Mouse (Mus musculus): Measurements from ENCODE around the gene Nell1.
A peak's percentile ranks its signal among the peaks of the same experiment; 100 is the strongest.

Nell1 gene

DNA sequence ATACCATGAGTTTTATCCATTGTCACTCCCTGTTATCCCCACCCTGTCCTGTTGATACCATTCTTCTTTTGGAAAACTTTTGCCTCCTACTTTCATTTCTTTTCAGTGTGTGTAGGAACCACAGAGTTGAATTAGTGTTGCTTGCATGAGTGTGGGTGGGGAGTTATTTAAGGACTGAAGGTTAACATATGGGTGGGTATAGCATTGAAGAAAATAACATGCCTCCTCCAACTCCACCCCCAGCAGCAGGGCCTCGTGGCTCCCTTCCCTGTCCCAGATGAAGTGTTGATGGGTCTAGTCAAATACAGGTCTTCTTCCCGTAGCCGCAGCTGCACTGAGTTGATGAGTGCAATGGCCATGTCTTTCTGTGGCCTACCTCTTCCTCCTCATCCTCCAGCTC lies 278.5 kb downstream of the Nell1 start:
- no peak for DNase-seq (ENCODE audit: low read depth, low spot score)

DNA sequence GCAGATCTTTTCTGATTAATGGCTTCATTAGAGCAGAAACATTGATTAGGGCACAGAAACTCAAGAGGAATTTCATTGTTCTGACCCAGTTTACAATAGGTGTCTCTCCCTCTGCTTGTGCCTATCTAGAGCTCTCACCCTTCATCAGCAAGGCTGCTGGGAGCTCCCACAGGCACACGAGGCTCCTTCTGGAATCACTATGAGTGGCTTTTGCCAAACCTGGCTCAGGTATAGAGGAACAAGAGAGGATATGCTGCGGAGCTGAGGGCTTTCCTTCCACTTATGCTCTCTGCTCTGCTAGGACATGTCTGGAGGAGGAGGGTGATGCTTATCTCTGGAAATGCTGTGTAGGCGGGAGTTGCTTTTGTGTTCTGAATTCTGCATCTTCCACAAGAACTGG lies 285.4 kb downstream of the Nell1 start:
- no peak for DNase-seq (ENCODE audit: low read depth, low spot score)

DNA sequence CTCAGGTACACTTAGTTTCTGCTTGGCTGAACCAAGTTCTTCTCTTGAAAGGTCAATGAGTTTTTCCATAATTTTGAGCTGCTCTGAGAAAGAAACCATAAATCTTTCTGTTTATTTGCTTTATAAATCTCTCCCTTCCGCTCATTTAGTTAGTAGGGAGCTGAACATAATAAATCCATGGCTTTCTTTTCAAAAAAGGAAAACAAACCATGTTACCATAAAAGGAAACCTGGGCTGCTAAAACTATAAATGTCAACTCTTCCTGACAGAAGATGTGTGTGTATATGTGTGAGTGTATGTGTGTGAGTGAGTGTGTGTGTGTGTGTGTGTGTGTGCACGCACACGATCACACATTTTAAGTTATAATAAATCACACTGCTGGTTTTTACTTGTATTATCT lies 320.8 kb downstream of the Nell1 start:
- no peak for DNase-seq (ENCODE audit: low read depth, low spot score)

DNA sequence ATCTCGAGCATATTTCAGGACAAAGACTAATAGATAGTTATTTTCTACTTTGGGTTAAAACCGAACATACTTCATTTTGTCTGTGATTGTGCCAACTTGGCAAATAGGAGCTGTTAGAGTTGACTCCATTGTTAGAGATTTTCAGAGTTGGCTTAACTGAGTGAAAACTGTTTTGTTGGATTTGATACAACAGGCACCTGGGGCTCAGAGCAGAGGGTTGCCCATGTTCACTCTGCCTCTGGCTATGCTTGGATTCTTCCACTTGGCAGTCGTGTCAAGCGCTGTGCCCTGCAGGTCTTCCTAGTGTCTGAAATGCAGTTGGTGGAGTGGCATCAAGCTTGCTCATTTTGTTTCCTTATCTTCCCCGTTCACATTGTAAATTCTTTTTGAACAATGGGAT lies 363.6 kb downstream of the Nell1 start:
- DNase-seq (ENCODE audit: low read depth, low spot score), result no peak

DNA sequence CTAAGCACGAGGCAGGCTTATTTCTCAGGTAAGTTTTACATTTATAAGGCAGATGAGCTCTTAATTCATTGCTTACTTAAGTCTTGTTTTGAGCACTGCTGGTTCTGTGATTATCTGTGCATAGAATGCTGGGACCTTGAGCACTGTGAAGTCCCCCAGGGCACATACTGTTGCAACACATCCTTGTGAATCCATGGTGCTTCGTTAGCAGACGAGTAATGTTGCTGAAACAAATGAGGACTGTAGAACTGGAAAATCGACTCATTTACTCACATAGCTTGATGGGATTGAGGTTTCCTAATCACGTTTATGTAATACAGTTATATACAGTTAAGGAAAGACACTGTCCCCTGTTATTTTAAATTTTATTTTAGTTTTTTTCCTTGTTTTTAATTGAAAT lies 364.1 kb downstream of the Nell1 start:
- no peak for DNase-seq (ENCODE audit: low read depth, low spot score)

DNA sequence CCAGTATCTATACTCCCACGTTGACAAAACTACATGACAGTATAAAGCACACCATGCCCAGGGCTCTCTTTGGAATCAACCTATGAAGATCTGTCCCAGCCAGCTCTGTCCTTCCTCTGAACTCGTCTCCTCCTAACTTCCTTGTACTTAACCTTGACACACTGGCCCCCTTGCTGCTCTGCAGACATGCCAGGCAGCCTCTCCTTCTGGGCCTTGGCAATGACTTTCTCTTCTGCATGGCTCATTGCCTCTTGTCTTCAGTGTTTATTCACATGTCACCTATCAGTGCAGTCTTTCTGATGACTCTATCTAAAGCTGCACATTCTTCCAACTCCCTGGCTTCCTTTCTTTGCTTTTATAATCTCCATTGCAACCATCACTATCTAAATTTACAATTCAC lies 376.9 kb downstream of the Nell1 start:
- DNase-seq (ENCODE audit: low read depth, low spot score), result no peak

DNA sequence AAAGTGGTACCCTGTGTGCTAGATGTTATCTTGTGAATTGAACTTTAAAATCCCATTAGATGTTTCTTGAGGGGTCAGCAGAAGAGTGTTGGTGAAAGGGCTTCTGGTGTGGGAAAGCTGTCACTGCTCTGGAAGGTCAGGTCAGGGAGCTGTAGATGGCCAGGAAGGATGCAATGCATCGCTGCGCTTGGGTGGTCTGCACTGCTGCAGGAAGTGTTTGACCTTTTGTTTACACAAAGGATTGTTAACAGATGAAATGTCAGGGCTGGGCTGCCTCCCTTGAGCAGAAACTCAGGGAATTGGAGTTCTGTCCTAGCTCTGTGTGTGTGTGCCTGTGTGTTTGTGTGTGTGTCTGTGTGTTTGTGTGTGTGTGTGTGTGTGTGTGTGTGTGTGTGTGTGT lies 382.5 kb downstream of the Nell1 start:
- peak; percentile 9 for DNase-seq (ENCODE audit: low read depth, low spot score)

DNA sequence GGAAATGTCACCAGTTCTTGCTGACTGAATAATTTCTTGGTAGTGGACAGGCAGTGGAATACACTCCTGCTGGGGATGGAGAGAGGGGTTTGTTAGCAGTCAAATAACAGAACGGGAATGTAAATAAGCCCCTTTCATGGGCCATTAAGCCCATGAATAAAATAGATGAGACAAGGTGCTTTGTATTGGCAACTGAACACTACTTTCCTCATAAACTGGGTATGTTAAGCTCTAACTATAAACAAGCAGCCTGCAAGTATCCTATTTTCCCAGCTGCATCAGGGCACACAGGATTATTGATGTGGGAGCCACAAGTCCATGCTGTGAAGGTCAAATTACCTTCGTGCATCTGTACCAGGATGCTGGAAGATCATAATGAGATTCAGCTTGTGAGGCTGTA lies 387.4 kb downstream of the Nell1 start:
- peak; percentile 9 for DNase-seq (ENCODE audit: low read depth, low spot score)

DNA sequence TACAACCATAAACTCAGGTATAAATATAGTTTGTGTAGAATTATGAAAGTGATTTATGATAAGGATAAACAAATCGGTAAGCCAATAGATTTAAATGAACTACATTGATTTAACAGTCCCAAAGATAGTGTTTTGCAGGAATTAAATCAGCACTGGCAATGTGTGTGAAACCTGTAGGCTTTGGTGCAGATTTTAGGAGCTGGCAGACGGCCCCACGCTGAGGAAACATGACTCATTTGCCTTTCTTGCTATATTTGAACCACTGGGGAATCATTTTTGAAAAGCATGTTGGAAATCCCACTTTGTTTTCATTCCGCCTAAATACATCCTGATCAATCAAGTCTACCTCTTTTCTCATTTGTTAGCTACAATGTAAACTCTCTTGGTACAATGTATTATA lies 400.2 kb downstream of the Nell1 start:
- DNase-seq (ENCODE audit: low read depth, low spot score), result no peak

DNA sequence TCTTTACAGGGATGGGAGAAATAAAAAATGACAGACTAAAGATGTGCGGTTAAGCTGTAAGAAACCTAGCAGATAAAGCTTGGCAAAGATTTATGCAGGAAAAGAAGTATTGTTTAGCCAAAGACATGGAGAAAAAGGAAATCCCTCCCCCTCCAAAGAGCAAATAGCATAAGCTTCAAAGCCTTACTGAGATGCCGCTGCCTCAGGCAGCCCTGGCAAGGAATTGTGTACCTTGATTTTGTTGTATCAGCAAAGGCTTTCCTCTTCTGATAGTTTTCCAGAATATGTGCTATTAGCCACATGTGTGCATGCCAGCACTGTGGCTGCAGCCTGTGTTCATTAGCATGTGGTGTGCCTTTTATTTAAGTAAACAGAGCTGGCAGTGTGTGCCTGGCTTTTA lies 435.8 kb downstream of the Nell1 start:
- DNase-seq (ENCODE audit: low read depth, low spot score), result no peak

DNA sequence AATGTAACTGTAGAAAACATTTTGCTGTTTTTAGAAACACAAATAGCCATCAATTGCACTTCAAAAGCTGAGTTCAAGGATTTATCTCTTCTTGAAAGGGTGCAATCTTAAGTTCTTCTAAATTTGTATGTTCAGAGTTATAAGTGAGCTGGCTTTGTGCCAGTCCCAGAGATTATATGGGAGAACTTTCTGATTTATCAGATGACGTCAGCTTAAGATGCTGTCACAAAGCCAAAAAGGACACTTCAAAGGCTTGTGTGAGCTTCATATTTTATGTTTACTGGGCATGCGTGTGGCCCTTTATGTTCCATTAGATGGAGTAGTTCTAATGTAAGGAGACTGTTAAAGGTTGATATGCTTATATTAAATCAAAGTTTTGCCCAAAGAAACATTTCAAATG lies 445.3 kb downstream of the Nell1 start:
- DNase-seq (ENCODE audit: low read depth, low spot score), result no peak

DNA sequence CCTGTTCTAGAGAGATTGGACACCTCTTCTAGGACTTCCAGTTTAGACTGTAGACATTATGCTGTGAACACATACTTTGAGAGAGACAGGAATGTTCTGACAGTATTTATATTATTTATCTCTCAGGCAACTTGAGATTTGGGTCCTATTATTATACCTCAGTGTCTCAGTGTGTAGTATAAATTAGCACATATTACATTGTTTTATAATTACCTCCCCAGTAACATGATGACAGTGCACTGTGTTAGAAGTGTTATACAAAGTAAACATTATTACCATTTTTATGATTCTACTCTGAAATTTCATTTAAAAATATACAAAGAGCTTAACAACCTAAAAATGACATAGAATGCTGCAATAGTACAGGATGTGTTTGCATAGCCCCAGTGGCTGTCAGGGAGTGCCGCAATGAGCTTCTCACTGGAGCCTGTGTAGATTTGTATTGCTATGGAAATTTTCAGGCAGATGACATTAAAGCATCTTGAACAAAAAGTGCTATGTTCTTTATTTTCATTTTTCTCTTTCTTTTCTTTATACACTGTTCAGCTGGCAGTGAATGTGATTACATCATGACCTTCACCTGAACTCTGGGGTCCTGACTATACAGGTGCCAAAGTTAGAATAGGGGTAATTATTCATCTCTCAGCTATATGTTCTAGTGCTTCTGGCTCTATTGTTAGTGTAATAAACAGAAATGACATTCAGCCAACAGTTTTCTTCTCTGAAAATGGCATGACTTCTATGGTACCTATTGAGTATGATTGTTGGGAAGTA lies 447.9 kb downstream of the Nell1 start:
- DNase-seq (ENCODE audit: low read depth, low spot score), result no peak

DNA sequence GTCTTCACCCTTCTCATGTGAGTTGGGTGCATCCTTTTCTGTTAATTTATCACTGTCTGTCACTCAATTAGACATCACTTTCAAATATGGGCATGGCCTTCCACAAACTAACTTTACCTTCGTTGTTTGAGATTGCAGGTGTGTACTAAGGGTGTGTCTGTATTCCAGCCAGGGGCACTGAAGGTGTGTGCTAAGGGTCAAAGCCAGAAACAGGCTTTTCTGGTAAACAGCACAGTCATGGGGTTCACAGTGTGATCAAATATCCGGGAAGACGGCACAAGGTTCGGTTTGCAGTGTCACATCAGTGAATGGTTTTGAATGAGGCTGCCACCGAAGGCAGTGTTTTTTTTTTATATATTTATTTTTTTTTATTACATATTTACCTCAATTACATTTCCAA lies 455.1 kb downstream of the Nell1 start:
- no peak for DNase-seq (ENCODE audit: low read depth, low spot score)

DNA sequence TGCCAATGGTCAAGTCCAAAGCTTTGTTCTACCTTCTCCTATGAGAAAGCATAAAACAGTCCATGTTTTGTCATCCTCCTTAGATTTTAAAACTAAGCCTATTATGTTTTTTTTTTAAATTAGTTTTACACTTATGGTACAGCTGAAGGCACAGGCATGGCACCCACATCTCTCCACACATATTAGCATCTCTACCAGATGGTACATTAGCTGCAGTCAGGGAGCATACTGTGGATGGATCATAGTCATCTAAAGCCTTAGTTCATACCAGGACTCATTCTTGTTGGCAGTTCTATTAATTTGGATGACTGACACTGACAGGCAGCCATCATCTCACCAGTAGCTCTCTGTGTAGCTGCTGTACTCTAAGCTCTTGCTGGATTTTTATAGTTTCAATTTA lies 466.6 kb downstream of the Nell1 start:
- no peak for DNase-seq (ENCODE audit: low read depth, low spot score)

DNA sequence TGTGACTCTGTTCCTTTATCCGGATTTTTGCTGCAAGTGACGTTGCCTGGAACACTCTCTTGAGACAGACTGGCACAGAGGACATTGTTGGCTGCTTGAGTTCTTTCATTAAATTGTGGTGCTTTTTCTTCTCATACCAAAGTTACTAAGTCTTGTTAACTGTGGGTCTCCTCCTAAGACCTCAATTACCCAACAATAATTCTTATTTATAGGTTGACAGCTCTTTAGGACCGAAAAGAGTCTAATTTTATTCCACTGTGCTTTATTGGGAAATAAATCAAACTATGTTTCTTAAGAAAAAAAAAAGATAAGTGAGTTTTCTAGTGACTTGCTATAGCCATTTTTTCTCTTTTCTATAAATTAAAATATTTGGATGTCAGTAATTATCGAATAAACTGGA lies 472.7 kb downstream of the Nell1 start:
- no peak for DNase-seq (ENCODE audit: low read depth, low spot score)

DNA sequence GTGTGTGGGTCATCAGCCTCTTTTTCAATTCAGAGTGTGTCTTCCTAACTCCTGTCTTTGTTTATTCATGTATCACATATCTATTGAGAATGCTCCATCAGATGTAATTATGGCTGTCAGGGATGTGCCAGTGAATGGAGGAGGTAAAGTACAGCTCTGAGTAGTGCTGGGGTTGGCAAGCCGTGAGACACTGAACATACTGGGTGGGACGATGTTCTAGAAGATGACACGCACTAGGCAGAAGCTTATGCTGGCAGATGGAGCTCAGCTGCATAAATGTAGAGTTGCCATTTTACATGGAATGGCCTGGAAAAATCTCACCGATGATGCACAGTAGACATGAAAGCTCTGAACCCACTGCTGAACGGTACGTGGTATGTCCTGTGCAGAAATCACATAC lies 493.1 kb downstream of the Nell1 start:
- no peak for DNase-seq (ENCODE audit: low read depth, low spot score)

DNA sequence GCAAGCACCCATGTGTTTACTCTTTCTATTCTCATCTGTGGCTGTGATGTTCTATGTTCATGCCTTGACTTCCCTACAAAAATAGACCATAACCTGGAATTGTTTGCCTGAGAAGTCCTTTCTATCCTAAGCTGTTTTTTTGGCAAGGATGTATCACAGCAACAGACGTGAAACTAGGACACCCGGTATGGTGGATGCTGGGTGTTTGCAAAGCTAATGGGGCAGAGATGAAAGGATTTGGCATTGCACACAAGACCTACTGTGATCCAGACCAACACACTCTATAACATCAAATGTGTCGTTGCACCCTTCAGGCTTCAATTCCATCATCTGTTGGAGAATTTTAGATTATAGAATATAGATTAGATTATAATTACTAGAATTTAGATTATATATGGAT lies 495.9 kb downstream of the Nell1 start:
- no peak for DNase-seq (ENCODE audit: low read depth, low spot score)

DNA sequence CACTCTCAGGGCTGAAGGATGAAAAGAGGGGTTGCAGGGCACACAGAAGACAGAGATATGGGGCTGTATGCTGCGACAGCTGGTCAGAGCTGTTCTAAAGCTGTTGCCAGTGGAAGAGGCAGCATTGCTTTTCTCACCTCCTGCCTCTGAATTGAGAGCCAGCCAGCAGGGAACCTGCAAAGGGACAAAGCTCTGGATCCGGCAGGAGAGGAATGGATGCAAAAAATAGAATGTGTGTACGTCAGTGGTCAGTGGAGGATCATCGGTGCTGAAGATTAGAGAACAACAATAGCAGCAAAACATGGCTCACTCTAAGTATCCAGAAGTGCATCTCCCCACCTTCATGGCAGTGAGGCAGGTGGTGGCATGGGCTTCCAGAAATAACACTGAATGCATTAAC lies 507.3 kb downstream of the Nell1 start:
- no peak for DNase-seq (ENCODE audit: low read depth, low spot score)

DNA sequence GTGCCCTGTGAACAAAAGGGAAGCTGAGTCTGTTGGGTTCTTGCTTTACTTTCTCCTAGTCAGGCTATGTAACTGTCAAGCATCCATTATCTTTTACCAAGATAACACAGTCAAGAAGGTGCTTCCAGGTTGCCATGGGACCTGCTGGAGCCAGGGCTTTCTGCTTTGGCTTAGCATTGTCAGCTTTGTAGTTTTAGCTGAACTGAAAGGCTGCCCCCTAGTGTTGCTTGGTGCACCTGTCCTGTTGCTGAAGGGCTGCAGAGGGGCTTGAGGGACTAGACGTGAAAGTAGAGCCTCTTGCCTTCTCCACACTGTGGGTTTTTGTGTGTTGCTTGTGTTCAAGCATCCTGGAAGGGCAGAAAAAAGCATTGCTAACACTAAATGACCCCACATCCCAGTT lies 510.6 kb downstream of the Nell1 start:
- DNase-seq (ENCODE audit: low read depth, low spot score), result peak; percentile 14

DNA sequence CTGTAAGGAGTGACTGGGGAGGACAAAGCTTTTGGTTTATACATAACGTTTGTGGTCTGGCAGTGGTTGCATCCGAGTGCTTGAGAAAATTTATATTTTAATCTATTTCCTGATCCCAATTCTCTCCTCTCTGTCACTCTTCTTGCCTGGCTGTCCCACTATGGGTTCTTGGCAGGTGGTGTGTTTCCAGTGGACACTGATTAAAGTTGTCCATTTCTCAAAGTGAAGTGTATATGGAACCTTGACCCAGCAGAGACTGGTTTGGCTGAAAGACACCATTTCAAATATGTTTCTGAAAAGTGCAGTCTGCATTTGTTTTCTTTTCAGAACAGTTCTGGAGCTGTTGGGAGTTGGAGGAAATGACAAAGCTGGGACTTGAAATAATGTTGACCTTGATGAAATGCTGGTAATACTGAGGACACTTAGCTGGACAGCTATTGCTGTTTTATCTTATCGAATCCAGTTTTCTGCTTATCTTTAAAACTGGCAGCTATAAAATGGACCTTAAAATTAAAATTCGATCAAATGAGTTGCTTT lies 512.3 kb downstream of the Nell1 start:
- no peak for DNase-seq (ENCODE audit: low read depth, low spot score)

DNA sequence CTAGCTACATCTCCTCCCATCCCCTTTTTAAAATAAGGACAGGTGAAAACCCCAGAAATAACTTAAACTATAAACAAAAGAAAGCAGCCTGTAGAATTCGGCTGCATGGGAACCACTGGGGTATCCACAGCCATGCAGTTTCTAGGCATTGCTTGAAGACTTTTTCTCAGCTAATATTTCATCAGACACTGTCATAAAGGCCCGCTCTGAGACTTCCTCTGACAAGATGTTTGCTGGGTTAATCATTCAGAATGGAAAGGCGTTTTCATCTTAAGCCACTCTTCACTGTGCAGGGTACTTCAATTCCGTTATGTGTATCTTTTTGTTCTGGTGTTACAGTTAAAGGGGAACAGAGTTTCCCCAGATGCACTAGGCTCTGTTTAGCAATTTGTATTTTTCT lies 526.9 kb downstream of the Nell1 start:
- no peak for DNase-seq (ENCODE audit: low read depth, low spot score)

DNA sequence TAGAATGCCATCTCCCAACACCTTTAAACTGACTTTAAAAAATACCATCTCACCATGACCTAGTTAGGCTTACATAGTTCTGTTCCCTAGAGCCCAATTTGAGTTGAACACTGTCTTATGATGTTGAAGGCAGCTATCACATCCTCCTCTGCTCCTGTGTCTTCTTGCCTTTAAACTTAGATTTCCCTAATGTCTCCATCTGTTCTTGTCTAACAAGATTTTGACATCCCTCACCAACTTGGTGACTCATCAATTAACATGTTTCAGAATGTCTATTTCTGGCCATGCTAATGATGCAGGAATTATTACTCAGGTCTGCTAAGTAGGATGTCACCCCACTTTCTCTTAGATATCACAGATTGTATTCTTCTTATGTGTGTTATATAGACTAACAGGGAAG lies 532.4 kb downstream of the Nell1 start:
- DNase-seq (ENCODE audit: low read depth, low spot score), result no peak

DNA sequence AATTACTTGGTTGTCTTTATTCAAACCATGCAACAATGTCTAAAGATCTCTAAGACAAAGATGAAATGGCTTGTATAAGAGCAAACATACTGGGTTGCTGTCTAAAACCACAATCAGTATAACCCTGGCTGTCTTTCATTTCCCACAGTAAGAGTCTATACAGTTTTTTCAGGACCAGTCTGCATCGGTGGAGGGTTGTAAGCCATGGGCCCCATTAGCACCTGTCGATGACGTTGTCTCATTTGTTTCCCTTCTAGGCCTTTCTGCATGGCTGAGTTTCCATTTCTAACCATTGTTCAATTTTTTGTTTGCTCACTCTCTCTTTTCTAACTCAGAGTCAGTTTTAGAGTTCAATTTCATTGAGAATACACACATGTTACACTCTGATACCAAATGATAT lies 540.2 kb downstream of the Nell1 start:
- no peak for DNase-seq (ENCODE audit: low read depth, low spot score)

DNA sequence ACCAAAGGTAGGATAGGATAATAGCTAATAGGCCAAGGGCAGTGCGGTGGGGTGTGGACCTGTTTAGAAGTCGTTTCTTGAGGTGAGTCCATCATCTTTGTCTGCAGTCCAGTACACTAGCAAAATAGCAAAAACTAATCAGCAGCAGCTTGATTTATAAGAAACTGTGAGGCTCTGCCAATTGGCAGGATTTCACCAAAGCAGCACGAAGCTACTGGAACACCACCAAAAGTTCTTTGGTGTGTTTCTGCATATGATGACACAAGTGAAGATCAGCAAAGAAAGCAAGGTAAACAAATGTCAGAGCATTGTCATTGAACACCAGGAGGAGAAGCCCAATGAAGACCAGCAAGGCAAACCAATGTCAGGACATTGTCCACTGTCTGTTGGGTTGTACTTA lies 542.0 kb downstream of the Nell1 start:
- DNase-seq (ENCODE audit: low read depth, low spot score), result no peak
